Mouse (Mus musculus): ENCODE results near the gene Ints6l.

DNA sequence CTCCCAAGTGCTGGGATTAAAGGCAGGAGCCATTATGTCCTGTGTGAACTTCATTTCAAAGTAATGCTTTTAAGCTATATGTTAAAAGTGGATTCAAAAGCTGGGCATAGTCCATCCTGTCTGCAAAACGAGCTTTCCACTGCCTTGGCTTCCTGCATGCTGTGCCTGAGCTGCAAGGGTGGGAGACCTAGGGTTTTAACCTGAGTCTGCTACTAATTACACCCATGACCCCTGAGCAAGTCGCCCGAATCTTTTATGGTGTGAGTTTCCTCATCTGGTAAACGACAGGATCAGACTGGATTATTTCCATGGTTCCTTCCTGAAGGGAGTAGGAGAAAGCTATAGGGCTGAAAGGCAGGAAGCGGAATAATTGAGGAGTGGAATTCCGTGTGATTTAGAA, 13.8 kb downstream of the Ints6l start:
- TF ChIP-seq CTCF (IDR thresholded peaks at IDR 0.05 in 2 of 3, conservative IDR thresholded peaks at IDR 0.05 in 1 of 3; ENCODE audit: control insufficient read depth in 1 of 3, insufficient read depth in 1 of 3, low read depth in 2 of 3, low read length in 3 of 3, poor library complexity in 1 of 3, severe bottlenecking in 1 of 3) = no peak
- TF ChIP-seq POLR2A (IDR thresholded peaks at IDR 0.05; ENCODE audit: control insufficient read depth in 1 of 2, insufficient read depth in 1 of 2, low read depth in 1 of 2, low read length in 2 of 2, poor library complexity in 1 of 2) = no peak
- TF ChIP-seq EP300 (IDR thresholded peaks at IDR 0.05; ENCODE audit: low read depth in 1 of 2, low read length in 2 of 2) = no peak
- no peak for TF ChIP-seq ZNF384 (IDR thresholded peaks at IDR 0.05; ENCODE audit: low read depth, low read length)
- TF ChIP-seq RAD21 (IDR thresholded peaks at IDR 0.05; ENCODE audit: low read depth, low read length) = no peak
